Mouse (Mus musculus): ENCODE measurements around the gene Prickle2. TPM values are rescaled to one million over a fixed set of nuclear protein-coding genes. Genes with fewer than 3 reads are reported as not detected.

The Prickle2 gene
- polyA plus RNA-seq, 1 experiment: 0.02 TPM

- Histone ChIP-seq H3K36me3 (ENCODE audit: control insufficient read depth, insufficient read depth) (no peaks in the 10 kb centered on the region), H3K4me2 (ENCODE audit: low read depth) (no peak overlapping the region), H3K27me3 (ENCODE audit: control insufficient read depth, insufficient read depth, insufficient read length) (no peaks in the 10 kb centered on the region), H3K4me3 (no peak overlapping the region), H3K79me2 (ENCODE audit: control insufficient read depth, insufficient read depth) (no peaks in the 10 kb centered on the region), H3ac (ENCODE audit: control insufficient read depth, insufficient read length) (no peak overlapping the region)
- TF ChIP-seq MAX (IDR thresholded peaks at IDR 0.05; ENCODE audit: low read depth) (no peak), REST (IDR thresholded peaks at IDR 0.05; ENCODE audit: insufficient read depth, insufficient read length) (no peak), TCF12 (IDR thresholded peaks at IDR 0.05; ENCODE audit: insufficient read depth, poor library complexity, severe bottlenecking) (no peak), MYOD1 (IDR thresholded peaks at IDR 0.05; ENCODE audit: control insufficient read depth in 1 of 3, insufficient read length in 2 of 3, low read depth in 2 of 3) (no peak), E2F4 (IDR thresholded peaks at IDR 0.05; ENCODE audit: insufficient read depth) (no peak), POLR2AphosphoS2 (IDR thresholded peaks at IDR 0.05; ENCODE audit: insufficient read length, low read depth) (no peak), MYOG (IDR thresholded peaks at IDR 0.05; ENCODE audit: control insufficient read depth in 1 of 3, insufficient read depth in 1 of 3, insufficient read length in 2 of 3, low read depth in 2 of 3) (no peak), CEBPB (IDR thresholded peaks at IDR 0.05; ENCODE audit: insufficient read depth, poor library complexity, severe bottlenecking) (no peak), SRF (IDR thresholded peaks at IDR 0.05; ENCODE audit: control insufficient read depth, insufficient read length, low read depth) (no peak), USF1 (IDR thresholded peaks at IDR 0.05; ENCODE audit: low read depth) (no peak), TCF3 (IDR thresholded peaks at IDR 0.05; ENCODE audit: insufficient read length, low read depth) (no peak), POLR2A (IDR thresholded peaks at IDR 0.05; ENCODE audit: insufficient read length, low read depth) (no peak)
These were observed 206.5 kb downstream of the Prickle2 start for GRCm38 (mm10) chr6:92499449-92499848.

- Histone ChIP-seq H3K79me2 (ENCODE audit: control insufficient read depth, insufficient read depth) (no peaks in the 10 kb centered on the region), H3K4me3 (no peak overlapping the region), H3K4me2 (ENCODE audit: low read depth) (no peak overlapping the region), H3K36me3 (ENCODE audit: control insufficient read depth, insufficient read depth) (no peaks in the 10 kb centered on the region), H3K27me3 (ENCODE audit: control insufficient read depth, insufficient read depth, insufficient read length) (no peaks in the 10 kb centered on the region), H3ac (ENCODE audit: control insufficient read depth, insufficient read length) (no peak overlapping the region)
- TF ChIP-seq POLR2AphosphoS2 (IDR thresholded peaks at IDR 0.05; ENCODE audit: insufficient read length, low read depth): no peak
- no peak for TF ChIP-seq SRF (IDR thresholded peaks at IDR 0.05; ENCODE audit: control insufficient read depth, insufficient read length, low read depth)
- TF ChIP-seq POLR2A (IDR thresholded peaks at IDR 0.05; ENCODE audit: insufficient read length, low read depth): no peak
- TF ChIP-seq USF1 (IDR thresholded peaks at IDR 0.05; ENCODE audit: low read depth): no peak
- TF ChIP-seq MAX (IDR thresholded peaks at IDR 0.05; ENCODE audit: low read depth): no peak
- no peak for TF ChIP-seq MYOD1 (IDR thresholded peaks at IDR 0.05; ENCODE audit: control insufficient read depth in 1 of 3, insufficient read length in 2 of 3, low read depth in 2 of 3)
- TF ChIP-seq TCF12 (IDR thresholded peaks at IDR 0.05; ENCODE audit: insufficient read depth, poor library complexity, severe bottlenecking): no peak
- no peak for TF ChIP-seq REST (IDR thresholded peaks at IDR 0.05; ENCODE audit: insufficient read depth, insufficient read length)
- TF ChIP-seq MYOG (IDR thresholded peaks at IDR 0.05; ENCODE audit: control insufficient read depth in 1 of 3, insufficient read depth in 1 of 3, insufficient read length in 2 of 3, low read depth in 2 of 3): no peak
- no peak for TF ChIP-seq E2F4 (IDR thresholded peaks at IDR 0.05; ENCODE audit: insufficient read depth)
- TF ChIP-seq TCF3 (IDR thresholded peaks at IDR 0.05; ENCODE audit: insufficient read length, low read depth): no peak
- TF ChIP-seq CEBPB (IDR thresholded peaks at IDR 0.05; ENCODE audit: insufficient read depth, poor library complexity, severe bottlenecking): no peak
These were observed 207.4 kb downstream of the Prickle2 start for GRCm38 (mm10) chr6:92498574-92498973.

GRCm38 (mm10) chr6:92497279-92497678 is 208.7 kb downstream of the Prickle2 start:
- Histone ChIP-seq H3ac (ENCODE audit: control insufficient read depth, insufficient read length) (no peak overlapping the region), H3K36me3 (ENCODE audit: control insufficient read depth, insufficient read depth) (no peaks in the 10 kb centered on the region), H3K4me2 (ENCODE audit: low read depth) (no peak overlapping the region), H3K27me3 (ENCODE audit: control insufficient read depth, insufficient read depth, insufficient read length) (no peaks in the 10 kb centered on the region), H3K79me2 (ENCODE audit: control insufficient read depth, insufficient read depth) (no peaks in the 10 kb centered on the region), H3K4me3 (no peak overlapping the region)
- TF ChIP-seq MYOG (IDR thresholded peaks at IDR 0.05; ENCODE audit: control insufficient read depth in 1 of 3, insufficient read depth in 1 of 3, insufficient read length in 2 of 3, low read depth in 2 of 3): no peak
- no peak for TF ChIP-seq SRF (IDR thresholded peaks at IDR 0.05; ENCODE audit: control insufficient read depth, insufficient read length, low read depth)
- TF ChIP-seq E2F4 (IDR thresholded peaks at IDR 0.05; ENCODE audit: insufficient read depth): no peak
- TF ChIP-seq CEBPB (IDR thresholded peaks at IDR 0.05; ENCODE audit: insufficient read depth, poor library complexity, severe bottlenecking): no peak
- TF ChIP-seq POLR2A (IDR thresholded peaks at IDR 0.05; ENCODE audit: insufficient read length, low read depth): no peak
- TF ChIP-seq TCF12 (IDR thresholded peaks at IDR 0.05; ENCODE audit: insufficient read depth, poor library complexity, severe bottlenecking): no peak
- no peak for TF ChIP-seq MYOD1 (IDR thresholded peaks at IDR 0.05; ENCODE audit: control insufficient read depth in 1 of 3, insufficient read length in 2 of 3, low read depth in 2 of 3)
- TF ChIP-seq POLR2AphosphoS2 (IDR thresholded peaks at IDR 0.05; ENCODE audit: insufficient read length, low read depth): no peak
- no peak for TF ChIP-seq TCF3 (IDR thresholded peaks at IDR 0.05; ENCODE audit: insufficient read length, low read depth)
- no peak for TF ChIP-seq REST (IDR thresholded peaks at IDR 0.05; ENCODE audit: insufficient read depth, insufficient read length)
- TF ChIP-seq MAX (IDR thresholded peaks at IDR 0.05; ENCODE audit: low read depth): no peak
- no peak for TF ChIP-seq USF1 (IDR thresholded peaks at IDR 0.05; ENCODE audit: low read depth)

DNA sequence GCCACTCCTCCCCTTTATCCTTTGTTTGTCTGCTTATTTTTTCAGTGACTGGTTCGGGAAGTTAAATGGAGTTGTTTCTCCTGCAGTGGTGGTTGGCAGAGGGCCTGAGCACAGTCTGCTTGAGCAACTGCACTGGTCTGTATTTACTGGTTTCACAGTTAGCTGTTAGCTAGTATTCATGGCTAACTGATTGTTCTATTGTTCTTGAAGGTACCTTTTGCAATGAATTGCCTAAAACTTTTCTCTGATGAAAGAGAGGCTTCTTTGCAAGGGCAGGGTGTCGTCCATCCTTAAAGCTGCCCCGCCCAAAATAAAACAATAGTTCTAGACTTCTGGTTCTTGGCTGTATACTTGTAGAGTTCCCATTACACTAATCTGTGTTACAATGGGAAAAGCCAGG is 210.5 kb downstream of the Prickle2 start:
- Histone ChIP-seq H3K27me3 (ENCODE audit: control insufficient read depth, insufficient read depth, insufficient read length) (no peaks in the 10 kb centered on the region), H3K4me3 (no peak overlapping the region), H3K79me2 (ENCODE audit: control insufficient read depth, insufficient read depth) (no peaks in the 10 kb centered on the region), H3K4me2 (ENCODE audit: low read depth) (no peak overlapping the region), H3ac (ENCODE audit: control insufficient read depth, insufficient read length) (no peak overlapping the region), H3K36me3 (ENCODE audit: control insufficient read depth, insufficient read depth) (no peaks in the 10 kb centered on the region)
- TF ChIP-seq TCF12 (IDR thresholded peaks at IDR 0.05; ENCODE audit: insufficient read depth, poor library complexity, severe bottlenecking) (no peak), SRF (IDR thresholded peaks at IDR 0.05; ENCODE audit: control insufficient read depth, insufficient read length, low read depth) (no peak), POLR2AphosphoS2 (IDR thresholded peaks at IDR 0.05; ENCODE audit: insufficient read length, low read depth) (no peak), E2F4 (IDR thresholded peaks at IDR 0.05; ENCODE audit: insufficient read depth) (no peak), USF1 (IDR thresholded peaks at IDR 0.05; ENCODE audit: low read depth) (no peak), TCF3 (IDR thresholded peaks at IDR 0.05; ENCODE audit: insufficient read length, low read depth) (no peak), MYOG (IDR thresholded peaks at IDR 0.05; ENCODE audit: control insufficient read depth in 1 of 3, insufficient read depth in 1 of 3, insufficient read length in 2 of 3, low read depth in 2 of 3) (no peak), MYOD1 (IDR thresholded peaks at IDR 0.05; ENCODE audit: control insufficient read depth in 1 of 3, insufficient read length in 2 of 3, low read depth in 2 of 3) (no peak), CEBPB (IDR thresholded peaks at IDR 0.05; ENCODE audit: insufficient read depth, poor library complexity, severe bottlenecking) (no peak), REST (IDR thresholded peaks at IDR 0.05; ENCODE audit: insufficient read depth, insufficient read length) (no peak)
